Mouse (Mus musculus) embryonic facial prominence, embryonic 14.5 days (tissue): ENCODE data around the gene Fam229a. TPM values are rescaled to one million over a fixed set of nuclear protein-coding genes. Genes with fewer than 3 reads are reported as not detected.
"Not testable (repeated sequence)": the region's sequence is repeated elsewhere in the genome, so short reads cannot be mapped to it uniquely, and the experiment has no call there.

Source experiments
- ATAC-seq: fragments of 200-750 bp; cut with Nextera tagmentation; 2 replicates; pipeline ENCODE4 v1.8.0; 2017; ENCODE audit warnings: low read depth, moderate number of reproducible peaks, moderate TSS enrichment
- DNase-seq: peaks from one replicate; pipeline ENCODE4 v3.0.0-alpha.2; 2015; ENCODE audit warnings: low spot score
- H3K27ac ChIP-seq: fragments of 300-500 bp; sonication (generic); replicated peaks from 2 replicates; pipeline ENCODE4 v1.5.1; 2014; ENCODE audit warnings: low read depth, mild to moderate bottlenecking, low read length, moderate library complexity
- H3K27me3 ChIP-seq: fragments of 300-500 bp; sonication (generic); replicated peaks from 2 replicates; pipeline ENCODE4 v1.6.1; 2014; ENCODE audit warnings: low read length; ENCODE audit not compliant: control insufficient read depth, insufficient read depth
- H3K36me3 ChIP-seq: fragments of 300-500 bp; sonication (generic); 2 replicates; pipeline ENCODE4 v1.6.1; 2014; ENCODE audit warnings: low read length, mixed read lengths; ENCODE audit not compliant: control insufficient read depth, insufficient read depth
- H3K4me1 ChIP-seq: fragments of 300-500 bp; sonication (generic); 2 replicates; pipeline ENCODE4 v1.6.1; 2014; ENCODE audit warnings: antibody characterized with exemption, low read length; ENCODE audit not compliant: control insufficient read depth, insufficient read depth
- H3K4me2 ChIP-seq: fragments of 300-500 bp; sonication (generic); 2 replicates; pipeline ENCODE4 v1.6.1; 2014; ENCODE audit warnings: low read depth, mild to moderate bottlenecking, low read length, moderate library complexity, mixed read lengths
- H3K4me3 ChIP-seq: fragments of 300-500 bp; sonication (generic); 2 replicates; pipeline ENCODE4 v1.5.1; 2014; ENCODE audit warnings: low read depth, mild to moderate bottlenecking, low read length
- H3K9ac ChIP-seq: fragments of 300-500 bp; sonication (generic); 2 replicates; pipeline ENCODE4 v1.6.1; 2014; ENCODE audit warnings: low read depth, mild to moderate bottlenecking, low read length, moderate library complexity, mixed read lengths
- H3K9me3 ChIP-seq: fragments of 300-500 bp; sonication (generic); 2 replicates; pipeline ENCODE4 v1.6.1; 2016; ENCODE audit warnings: low read length; ENCODE audit not compliant: control insufficient read depth
- WGBS: fragments of 180-500 bp; shearing (Covaris S2); extraction: QIAGEN DNeasy Blood & Tissue Kit; methylation state at CpG from one replicate; pipeline ENCODE4 v1.1.7; 2014; 5-methylcytosine and 5-hydroxymethylcytosine counted together
- polyA plus RNA-seq: library from polyadenylated mRNA; unstranded; fragments of >200 nt; fragmentation: Nextera tagmentation; extraction: Ambion mirVana; gene quantifications from 2 replicates; pipeline ENCODE4 v1.2.1, GENCODE M21; 2014

Gene Fam229a
- polyA plus RNA-seq, 1 experiment from 2014 or later, result not detected

- ATAC-seq, H3K4me3 ChIP-seq, H3K27ac ChIP-seq, H3K27me3 ChIP-seq, H3K4me2 ChIP-seq, DNase-seq, H3K9me3 ChIP-seq, H3K9ac ChIP-seq, H3K36me3 ChIP-seq, H3K4me1 ChIP-seq: not testable (repeated sequence)
- 72% methylated on average over 2 of the region's 2 CpGs for WGBS
Observed at GRCm38 (mm10) chr4:129457311-129457710, 33.7 kb upstream of the Fam229a start.

GRCm38 (mm10) chr4:129459726-129460125 is 31.3 kb upstream of the Fam229a start:
- H3K27me3 ChIP-seq, result no peaks in the 10 kb centered on the region
- no peak overlapping the region for H3K27ac ChIP-seq
- H3K4me3 ChIP-seq, result no peak overlapping the region
- no peaks in the 10 kb centered on the region for H3K9me3 ChIP-seq
- DNase-seq, result no peak
- peaks cover 5% of the 10 kb centered on the region; the same call in 1 of the 2 replicates for H3K4me1 ChIP-seq
- H3K9ac ChIP-seq, result no peak overlapping the region
- H3K4me2 ChIP-seq, result no peak overlapping the region
- peaks cover 11% of the 10 kb centered on the region; the same call in 1 of the 2 replicates for H3K36me3 ChIP-seq
- WGBS, result 89% methylated on average over 3 of the region's 3 CpGs
- ATAC-seq, result no peak

DNA sequence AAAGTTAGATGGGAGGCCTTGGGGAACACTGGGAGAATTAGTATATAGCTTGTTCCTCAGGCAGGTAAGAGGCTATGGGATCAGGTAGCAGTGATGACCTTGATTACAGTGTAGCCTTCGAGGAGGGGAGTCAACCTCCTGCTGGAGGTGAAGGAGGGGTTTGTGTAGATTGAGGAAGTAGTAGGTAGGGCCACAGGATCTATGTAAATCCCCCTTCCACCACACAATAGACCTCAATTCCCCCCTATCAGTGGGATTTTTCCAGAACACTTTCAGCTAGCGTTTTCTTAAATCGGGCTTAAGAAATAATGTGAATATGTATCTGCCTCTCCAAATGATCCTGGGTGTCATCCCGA is 30.2 kb upstream of the Fam229a start:
- DNase-seq (no peak), ATAC-seq (peak; percentile 9; the same call in 1 of the 2 replicates)
- Histone ChIP-seq H3K4me3 (peak overlapping the region; percentile 68), H3K4me1 (peaks cover 5% of the 10 kb centered on the region; the same call in 1 of the 2 replicates), H3K9ac (peak overlapping the region; percentile 66), H3K27ac (peak overlapping the region; percentile 89), H3K9me3 (no peaks in the 10 kb centered on the region), H3K36me3 (peaks cover 22% of the 10 kb centered on the region), H3K27me3 (no peaks in the 10 kb centered on the region), H3K4me2 (peak overlapping the region; percentile 58)
- 1% methylated on average over 4 of the region's 4 CpGs for WGBS

- Histone ChIP-seq H3K27me3 (no peaks in the 10 kb centered on the region), H3K9ac (peak within 1 kb of the TSS; percentile 78), H3K4me2 (peak within 1 kb of the TSS; percentile 76), H3K36me3 (peaks cover 27% of the 10 kb centered on the region), H3K9me3 (no peaks in the 10 kb centered on the region), H3K4me1 (peaks cover 5% of the 10 kb centered on the region; the same call in 1 of the 2 replicates), H3K4me3 (peak within 1 kb of the TSS; percentile 68), H3K27ac (peak within 1 kb of the TSS; percentile 89)
- DNase-seq, result peak; percentile 100
- WGBS, result 0% methylated on average over 40 of the region's 46 CpGs
- ATAC-seq, result peak; percentile 99
Observed at GRCm38 (mm10) chr4:129461183-129461960, 29.6 kb upstream of the Fam229a start, which contains the start of gene Bsdc1. Bsdc1 (plus strand) TSS chr4:129461581.

GRCm38 (mm10) chr4:129462118-129462517 is 28.9 kb upstream of the Fam229a start:
- 39% methylated on average over 3 of the region's 3 CpGs for WGBS
- H3K27ac ChIP-seq, result no peak overlapping the region
- H3K4me2 ChIP-seq, result peak overlapping the region; percentile 76
- peaks cover 35% of the 10 kb centered on the region for H3K36me3 ChIP-seq
- H3K4me1 ChIP-seq, result peaks cover 5% of the 10 kb centered on the region; the same call in 1 of the 2 replicates
- H3K27me3 ChIP-seq, result no peaks in the 10 kb centered on the region
- ATAC-seq, result no peak
- H3K9me3 ChIP-seq, result no peaks in the 10 kb centered on the region
- DNase-seq, result no peak
- peak overlapping the region; percentile 68 for H3K4me3 ChIP-seq
- H3K9ac ChIP-seq, result peak overlapping the region; percentile 78

DNA sequence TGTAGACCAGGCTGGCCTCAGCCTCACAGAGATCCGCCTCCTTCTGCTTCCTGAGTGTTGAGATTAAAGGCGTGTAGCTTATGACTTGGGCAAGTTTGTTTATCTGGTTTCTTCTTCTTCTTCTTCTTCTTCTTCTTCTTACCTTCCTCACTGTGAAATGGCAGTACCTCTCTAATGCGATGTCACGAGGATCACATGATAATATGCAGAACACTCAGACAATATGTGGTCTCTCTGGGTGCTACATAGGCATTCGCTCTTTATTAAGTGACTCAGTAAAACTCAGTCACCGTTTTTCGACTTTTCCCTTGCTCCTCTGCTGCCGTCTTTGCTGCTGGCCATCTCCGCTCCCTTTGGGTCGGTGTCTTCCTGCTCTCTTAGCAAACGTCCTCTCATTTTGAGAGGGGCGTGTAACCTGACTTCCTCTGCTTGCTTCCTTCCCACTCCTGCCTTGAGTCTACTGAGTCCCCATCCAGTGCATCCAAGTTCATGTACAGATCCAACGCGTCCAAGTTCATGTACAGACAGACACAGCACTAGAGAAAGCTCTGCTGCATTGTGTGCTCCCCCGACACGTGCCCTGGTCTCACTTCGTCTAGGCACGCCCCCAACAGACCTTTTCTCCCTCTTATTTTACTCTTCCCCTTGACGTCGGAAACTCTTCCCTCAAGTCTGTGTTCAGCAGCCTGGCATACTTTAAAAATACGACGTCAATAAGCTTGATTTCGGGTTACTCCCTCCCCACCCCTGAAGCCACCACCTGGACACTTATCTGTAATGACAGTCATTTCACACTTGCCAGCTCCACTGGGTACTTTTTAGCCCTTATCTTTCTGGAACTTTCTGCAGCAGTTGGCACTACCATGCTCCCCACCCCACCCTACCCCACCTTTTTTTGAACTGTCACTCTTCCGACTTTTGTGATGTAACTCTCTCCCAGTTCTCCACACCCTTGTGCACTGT is 27.6 kb upstream of the Fam229a start:
- Histone ChIP-seq H3K4me3 (no peak overlapping the region), H3K9ac (no peak overlapping the region), H3K9me3 (no peaks in the 10 kb centered on the region), H3K4me2 (no peak overlapping the region), H3K27me3 (no peaks in the 10 kb centered on the region), H3K4me1 (peaks cover 5% of the 10 kb centered on the region; the same call in 1 of the 2 replicates), H3K27ac (no peak overlapping the region), H3K36me3 (peaks cover 47% of the 10 kb centered on the region)
- no peak for DNase-seq
- 87% methylated on average over 24 of the region's 24 CpGs for WGBS
- ATAC-seq, result no peak

GRCm38 (mm10) chr4:129464286-129464815 is 26.6 kb upstream of the Fam229a start:
- Histone ChIP-seq H3K9me3 (no peaks in the 10 kb centered on the region), H3K36me3 (peaks cover 57% of the 10 kb centered on the region)
- WGBS, result 84% methylated on average over 4 of the region's 4 CpGs

DNA sequence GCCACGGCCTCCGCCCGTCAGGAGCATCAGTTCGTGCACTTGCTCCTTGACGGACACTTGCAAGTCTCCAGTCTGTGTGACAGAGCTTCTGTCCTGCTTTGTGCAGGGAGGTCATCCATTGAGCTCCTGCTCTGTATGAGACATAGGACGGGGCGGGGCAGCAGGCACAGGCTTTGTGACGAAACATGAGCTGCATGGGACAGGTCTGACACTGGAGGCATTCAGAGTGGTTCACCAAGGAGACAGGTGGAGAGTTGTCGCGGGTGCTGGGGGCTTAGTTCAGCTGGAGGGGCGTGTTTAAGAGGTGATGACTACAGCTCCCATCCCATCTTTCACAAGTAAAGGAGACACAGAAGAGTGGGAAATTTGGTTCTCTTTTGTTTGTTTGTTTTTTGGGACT is 14.9 kb upstream of the Fam229a start:
- Histone ChIP-seq H3K36me3 (peaks cover 83% of the 10 kb centered on the region), H3K9ac (no peak overlapping the region), H3K4me3 (no peak overlapping the region), H3K4me2 (no peak overlapping the region), H3K27me3 (no peaks in the 10 kb centered on the region), H3K27ac (no peak overlapping the region), H3K4me1 (no peaks in the 10 kb centered on the region), H3K9me3 (no peaks in the 10 kb centered on the region)
- ATAC-seq, result no peak
- DNase-seq, result no peak
- 90% methylated on average over 11 of the region's 11 CpGs for WGBS

More at GRCm38 (mm10) chr4:129464286-129464815, 26.6 kb upstream of the Fam229a start:
- Histone ChIP-seq H3K4me1 (peaks cover 5% of the 10 kb centered on the region; the same call in 1 of the 2 replicates), H3K27ac (no peak overlapping the region), H3K4me2 (no peak overlapping the region), H3K27me3 (no peaks in the 10 kb centered on the region), H3K4me3 (no peak overlapping the region), H3K9ac (no peak overlapping the region)
- DNase-seq (no peak), ATAC-seq (no peak)
